ENCODE assay signal across 11 mouse cellular contexts in genomic region chr2:4282777-4283176, GRCm38 (mm10).
A peak's percentile ranks its signal among the peaks of the same experiment; 100 is the strongest.
DNase-seq lines count a peak whose midpoint lies in the region; ATAC-seq and TF ChIP-seq lines count a peak whose summit lies in the region.
"Had no signal": no experiment of that assay in that cellular context is flagged by ENCODE, and none has a peak within 500 bp of the region (broad histone marks: within the 10 kb centered on the region; RNA-seq: fewer than 3 reads in every experiment).

No protein-coding gene starts in this region.

- H3K4me2 ChIP-seq in heart, embryonic 16.5 days (ENCODE audit: low read depth, low read length) = no peak overlapping the region
- no peak overlapping the region for H3K4me2 ChIP-seq in embryonic facial prominence, embryonic 15.5 days (replicated peaks)
- no peak overlapping the region for H3K4me2 ChIP-seq in midbrain, postnatal 0 days (ENCODE audit: low read depth, low read length, poor library complexity, severe bottlenecking)
- H3K4me2 ChIP-seq: hindbrain, embryonic 12.5 days had no signal

- no peak for TF ChIP-seq POLR2A in thymus, adult 2 months (IDR thresholded peaks at IDR 0.05; ENCODE audit: control insufficient read depth, extremely low read depth, insufficient read depth, low read length, poor library complexity)

- ATAC-seq in heart, embryonic 16.5 days (replicated peaks; ENCODE audit: extremely low read depth, insufficient read depth, low FRiP score) = peak; percentile 77; the same call in 1 of the 2 replicates
- peak; percentile 50; the same call in 1 of the 2 replicates for ATAC-seq in embryonic facial prominence, embryonic 15.5 days (ENCODE audit: insufficient number of reproducible peaks, low FRiP score, low TSS enrichment, low read depth)
- no peak for ATAC-seq in midbrain, postnatal 0 days (ENCODE audit: low FRiP score)
- no peak for ATAC-seq in activated CD4-positive, CD25-positive, alpha-beta regulatory T cell, adult 4 months

- no peak overlapping the region for H3K9ac ChIP-seq in heart, embryonic 16.5 days (ENCODE audit: low read length)
- no peak overlapping the region for H3K9ac ChIP-seq in embryonic facial prominence, embryonic 15.5 days
- no peak overlapping the region for H3K9ac ChIP-seq in midbrain, postnatal 0 days (replicated peaks; ENCODE audit: low read length, poor library complexity, severe bottlenecking)
- H3K9ac ChIP-seq: hindbrain, embryonic 12.5 days had no signal

- TF ChIP-seq CTCF in thymus, adult 2 months (IDR thresholded peaks at IDR 0.05; ENCODE audit: borderline replicate concordance, control insufficient read depth, extremely low read depth, insufficient read depth, low read length, poor library complexity) = no peak
- no peak for TF ChIP-seq CTCF in midbrain, postnatal 0 days (IDR thresholded peaks at IDR 0.05)

- H3K4me3 ChIP-seq in heart, embryonic 16.5 days (ENCODE audit: low read length) = no peak overlapping the region
- H3K4me3 ChIP-seq in embryonic facial prominence, embryonic 15.5 days (replicated peaks) = no peak overlapping the region
- no peak overlapping the region for H3K4me3 ChIP-seq in thymus, adult 2 months (ENCODE audit: control insufficient read depth, insufficient read depth, low read length)
- no peak overlapping the region for H3K4me3 ChIP-seq in midbrain, postnatal 0 days (ENCODE audit: low read depth, low read length)
- H3K4me3 ChIP-seq: hindbrain, embryonic 12.5 days had no signal

- H3K9me3 ChIP-seq in heart, embryonic 16.5 days (replicated peaks; ENCODE audit: control insufficient read depth, low read length) = no peaks in the 10 kb centered on the region
- H3K9me3 ChIP-seq in embryonic facial prominence, embryonic 15.5 days (replicated peaks) = no peaks in the 10 kb centered on the region
- no peaks in the 10 kb centered on the region for H3K9me3 ChIP-seq in midbrain, postnatal 0 days (ENCODE audit: low read length)
- H3K9me3 ChIP-seq: hindbrain, embryonic 12.5 days had no signal

- no peaks in the 10 kb centered on the region for H3K27me3 ChIP-seq in heart, embryonic 16.5 days (ENCODE audit: control insufficient read depth, insufficient read depth, low read length)
- no peaks in the 10 kb centered on the region for H3K27me3 ChIP-seq in embryonic facial prominence, embryonic 15.5 days
- H3K27me3 ChIP-seq in thymus, adult 2 months (ENCODE audit: control insufficient read depth, insufficient read depth, low read length) = no peaks in the 10 kb centered on the region
- no peaks in the 10 kb centered on the region for H3K27me3 ChIP-seq in midbrain, postnatal 0 days (ENCODE audit: insufficient read depth, low read length)
- H3K27me3 ChIP-seq: hindbrain, embryonic 12.5 days had no signal

- H3K36me3 ChIP-seq in heart, embryonic 16.5 days (ENCODE audit: control insufficient read depth, insufficient read depth) = no peaks in the 10 kb centered on the region
- no peaks in the 10 kb centered on the region for H3K36me3 ChIP-seq in embryonic facial prominence, embryonic 15.5 days
- no peaks in the 10 kb centered on the region for H3K36me3 ChIP-seq in thymus, adult 2 months (ENCODE audit: control insufficient read depth, insufficient read depth, low read length)
- no peaks in the 10 kb centered on the region for H3K36me3 ChIP-seq in midbrain, postnatal 0 days (ENCODE audit: insufficient read depth, low read length)
- H3K36me3 ChIP-seq: hindbrain, embryonic 12.5 days had no signal

- no peak for DNase-seq in heart, adult 18-20 months
- DNase-seq in embryo, embryonic 10.5 days (ENCODE audit: low spot score) = peak; percentile 76
- DNase-seq in lung, postnatal 10 days = peak; percentile 65
- DNase-seq in thymus, adult 2 months = no peak
- DNase-seq in midbrain, postnatal 0 days (ENCODE audit: low spot score) = no peak
- DNase-seq: cerebellum, postnatal 36 days had no signal

- peaks cover 5% of the 10 kb centered on the region; the same call in 1 of the 2 replicates for H3K4me1 ChIP-seq in heart, embryonic 16.5 days (ENCODE audit: control insufficient read depth, insufficient read depth, low read length)
- peaks cover 28% of the 10 kb centered on the region for H3K4me1 ChIP-seq in embryonic facial prominence, embryonic 15.5 days
- no peaks in the 10 kb centered on the region for H3K4me1 ChIP-seq in thymus, adult 2 months (replicated peaks; ENCODE audit: control insufficient read depth, insufficient read depth, low read length)
- H3K4me1 ChIP-seq in midbrain, postnatal 0 days (ENCODE audit: insufficient read depth, low read length) = no peaks in the 10 kb centered on the region

- 43% methylated on average over 5 of the region's 5 CpGs for WGBS in heart, embryonic 16.5 days
- 16% methylated on average over 5 of the region's 5 CpGs for WGBS in embryonic facial prominence, embryonic 15.5 days
- WGBS in thymus, adult 2 months = 88% methylated on average over 5 of the region's 5 CpGs
- 56% methylated on average over 5 of the region's 5 CpGs for WGBS in midbrain, postnatal 0 days

- no peak overlapping the region for H3K27ac ChIP-seq in heart, embryonic 16.5 days (ENCODE audit: low read length)
- H3K27ac ChIP-seq in embryonic facial prominence, embryonic 15.5 days (replicated peaks) = no peak overlapping the region
- no peak overlapping the region for H3K27ac ChIP-seq in thymus, adult 2 months (ENCODE audit: control insufficient read depth, insufficient read depth, low read length)
- H3K27ac ChIP-seq in midbrain, postnatal 0 days (ENCODE audit: low read depth, low read length) = no peak overlapping the region
- H3K27ac ChIP-seq: hindbrain, embryonic 12.5 days; macrophage had no signal

Comparison
In these comparisons a context has a peak if more than half of its experiments do, and no peak if none do; other contexts are left out.
1. ATAC-seq: peak in heart, embryonic 16.5 days (single experiment) and embryonic facial prominence, embryonic 15.5 days (single experiment); none in midbrain, postnatal 0 days (single experiment) and activated CD4-positive, CD25-positive, alpha-beta regulatory T cell, adult 4 months (single experiment).
2. DNase-seq: peak in embryo, embryonic 10.5 days (single experiment) and lung, postnatal 10 days (single experiment); none in heart, adult 18-20 months (0 of 2), thymus, adult 2 months (single experiment) and midbrain, postnatal 0 days (single experiment).